Mouse (Mus musculus) heart, postnatal 36 days (tissue): ENCODE results near the gene Cdc25b. TPM values are rescaled to one million over a fixed set of nuclear protein-coding genes. Genes with fewer than 3 reads are reported as not detected.
A peak's percentile ranks its signal among the peaks of the same experiment; 100 is the strongest.

Experiments used
- DNase-seq, 2 experiments: peaks; one replicate each; pipeline ENCODE4 v3.0.0; 2021 to 2022
- intact Hi-C: fragments of 180-260 bp; cut with DNase I; formaldehyde crosslinking; loops from one replicate; pipeline ENCODE4 v1.15.1; 2025
- total RNA-seq, 2 experiments: library from RNA; stranded (reverse); gene quantifications; 2 replicates each; pipeline ENCODE4 v1.2.3; 2021

The Cdc25b gene
- total RNA-seq, 2 experiments from 2014 or later, result 6.1 to 7.0 TPM

DNA sequence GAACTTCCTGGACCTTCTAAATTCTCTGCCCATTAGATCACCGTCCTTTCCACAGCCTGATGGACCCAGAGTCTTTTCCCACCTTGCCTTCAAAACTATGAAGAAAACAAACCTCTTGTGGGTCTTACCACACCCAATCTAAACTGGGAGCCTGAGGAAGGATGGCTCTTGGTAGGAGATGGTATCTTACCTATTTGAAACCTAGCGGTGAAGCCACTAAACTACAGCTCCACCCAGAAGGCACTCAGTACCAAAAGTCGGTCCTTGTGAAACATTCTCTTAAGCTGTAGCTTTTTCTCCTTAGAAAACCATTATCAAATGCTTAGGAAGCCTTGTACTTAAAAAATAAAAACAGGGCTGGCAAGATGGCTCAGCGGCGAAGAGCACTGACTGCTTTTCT is 1.6 kb downstream of the Cdc25b start:
- intact Hi-C loops, result no loop called here
- DNase-seq, result no peak

- intact Hi-C loops, result no loop called here
- no peak for DNase-seq
These were observed 3.0 kb downstream of the Cdc25b start for GRCm38 (mm10) chr2:131189521-131190309.

GRCm38 (mm10) chr2:131190344-131191004 is 3.7 kb downstream of the Cdc25b start:
- intact Hi-C loops, result no loop called here
- no peak for DNase-seq

DNA sequence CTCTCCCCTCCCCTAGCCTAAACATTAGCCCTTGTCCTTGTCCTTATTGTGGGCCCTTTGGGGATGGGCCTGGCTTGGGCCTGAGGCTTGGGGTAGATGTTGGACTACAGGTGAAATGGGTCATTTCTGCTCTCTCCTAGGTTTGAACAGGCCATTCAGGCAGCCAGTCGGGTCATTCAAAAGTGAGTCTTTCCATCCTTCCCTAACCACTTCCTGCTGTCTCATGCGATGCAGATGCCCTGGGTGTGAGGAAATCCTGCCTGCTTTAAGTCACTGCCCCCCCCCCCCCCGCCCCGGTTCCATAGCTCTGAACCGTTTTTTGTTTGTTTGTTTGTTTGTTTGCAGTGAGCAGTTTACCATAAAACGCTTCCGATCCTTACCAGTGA is 4.2 kb downstream of the Cdc25b start:
- intact Hi-C loops, result no loop called here
- DNase-seq, result no peak

GRCm38 (mm10) chr2:131196606-131197316 is 10.0 kb downstream of the Cdc25b start:
- DNase-seq, result no peak
- intact Hi-C loops, result no loop called here

- intact Hi-C loops, result no loop called here
- no peak for DNase-seq
These were observed 14.0 kb downstream of the Cdc25b start for GRCm38 (mm10) chr2:131200710-131201109.

GRCm38 (mm10) chr2:131201262-131201661 is 14.5 kb downstream of the Cdc25b start:
- intact Hi-C loops, result no loop called here
- DNase-seq, result no peak

GRCm38 (mm10) chr2:131203816-131204409 is 17.2 kb downstream of the Cdc25b start:
- intact Hi-C loops, result no loop called here

GRCm38 (mm10) chr2:131204410-131204981 is 17.7 kb downstream of the Cdc25b start:
- intact Hi-C loops, result no loop called here

More at GRCm38 (mm10) chr2:131203816-131204409, 17.2 kb downstream of the Cdc25b start:
- peak in 1 of 2 experiments; percentile 27 for DNase-seq

DNA sequence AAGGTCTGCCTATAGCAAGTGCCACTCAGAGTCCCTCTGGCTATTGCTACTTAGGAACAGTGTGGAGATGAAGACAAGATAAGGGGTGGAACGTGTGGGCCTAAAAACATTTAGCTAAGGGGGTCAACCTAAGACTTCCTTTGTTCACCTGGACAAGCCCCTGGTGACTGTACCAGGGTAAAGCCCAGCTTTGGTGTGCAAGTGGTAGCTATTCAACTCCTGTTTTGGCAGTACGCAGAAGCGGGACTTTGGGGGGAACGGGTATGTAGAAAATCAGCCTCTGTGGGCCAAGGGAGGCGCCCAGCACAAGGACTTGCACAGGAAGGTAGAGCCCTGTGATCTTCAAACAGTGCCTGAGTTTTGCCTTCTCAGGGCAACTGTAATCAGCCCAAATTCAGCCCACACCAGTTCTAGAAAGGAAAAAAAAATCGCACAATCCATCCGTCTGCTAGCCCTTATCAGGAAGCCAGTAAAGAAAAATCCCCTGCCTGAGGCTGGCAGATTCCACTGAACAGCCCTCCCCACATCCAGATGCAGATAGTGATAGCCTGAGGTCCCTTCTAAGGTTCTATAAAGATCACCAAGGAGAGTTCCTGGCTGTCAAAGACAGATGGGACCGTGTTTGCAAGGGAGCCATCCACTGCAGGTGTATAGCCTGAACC is 18.9 kb downstream of the Cdc25b start:
- no peak for DNase-seq
- intact Hi-C loops, result no loop called here

More at GRCm38 (mm10) chr2:131204410-131204981, 17.7 kb downstream of the Cdc25b start:
- peak; percentile 96 to 97 for DNase-seq

DNA sequence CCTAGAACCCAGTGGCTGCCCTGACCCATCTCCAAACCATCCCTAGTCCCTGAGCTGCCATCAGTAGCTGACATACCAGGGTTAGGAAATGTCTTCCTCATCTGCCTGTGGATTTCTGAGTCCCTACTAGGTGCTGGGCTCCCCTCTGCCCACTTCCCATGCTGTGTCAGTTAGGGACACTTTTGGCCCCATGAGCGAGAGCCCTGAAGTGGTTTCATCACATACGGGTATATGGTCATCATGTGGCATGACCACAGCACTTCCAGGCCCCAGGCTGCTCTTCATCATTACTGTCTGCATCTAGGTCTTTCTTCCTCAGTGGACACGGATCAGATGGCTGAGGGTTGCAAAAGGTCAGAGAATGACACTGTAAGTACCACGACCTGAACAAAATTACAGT is 20.0 kb downstream of the Cdc25b start, which contains the start of gene Ap5s1:
Gene Ap5s1, plus strand, starts transcription at position 301 of the 400 bp plus-strand sequence.
- DNase-seq, result no peak
- intact Hi-C loops, result no loop called here

DNA sequence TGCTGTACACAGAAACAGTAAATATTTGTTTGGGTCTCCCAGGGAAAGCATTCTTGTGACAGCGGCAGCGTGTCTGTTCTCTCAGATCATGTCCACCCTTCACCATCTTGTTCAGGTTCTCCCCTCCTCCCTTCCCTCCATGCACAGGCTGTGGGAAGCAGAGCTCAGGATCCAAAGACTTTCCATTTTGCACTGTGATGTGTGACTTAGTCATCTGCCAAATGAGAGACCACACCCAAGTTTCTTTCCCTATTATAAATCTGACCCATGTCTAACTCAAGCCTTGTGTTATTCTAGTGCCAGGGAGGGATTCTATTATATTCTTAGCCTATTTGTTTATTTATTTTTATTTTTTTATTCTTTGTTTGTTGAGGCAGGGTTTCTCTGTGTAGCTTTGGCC is 21.6 kb downstream of the Cdc25b start:
- intact Hi-C loops, result loop anchor here (2.0 kb wide), 2 partner anchors 54 to 114 kb away; partner anchors contain the start of gene Pank2
- no peak for DNase-seq

DNA sequence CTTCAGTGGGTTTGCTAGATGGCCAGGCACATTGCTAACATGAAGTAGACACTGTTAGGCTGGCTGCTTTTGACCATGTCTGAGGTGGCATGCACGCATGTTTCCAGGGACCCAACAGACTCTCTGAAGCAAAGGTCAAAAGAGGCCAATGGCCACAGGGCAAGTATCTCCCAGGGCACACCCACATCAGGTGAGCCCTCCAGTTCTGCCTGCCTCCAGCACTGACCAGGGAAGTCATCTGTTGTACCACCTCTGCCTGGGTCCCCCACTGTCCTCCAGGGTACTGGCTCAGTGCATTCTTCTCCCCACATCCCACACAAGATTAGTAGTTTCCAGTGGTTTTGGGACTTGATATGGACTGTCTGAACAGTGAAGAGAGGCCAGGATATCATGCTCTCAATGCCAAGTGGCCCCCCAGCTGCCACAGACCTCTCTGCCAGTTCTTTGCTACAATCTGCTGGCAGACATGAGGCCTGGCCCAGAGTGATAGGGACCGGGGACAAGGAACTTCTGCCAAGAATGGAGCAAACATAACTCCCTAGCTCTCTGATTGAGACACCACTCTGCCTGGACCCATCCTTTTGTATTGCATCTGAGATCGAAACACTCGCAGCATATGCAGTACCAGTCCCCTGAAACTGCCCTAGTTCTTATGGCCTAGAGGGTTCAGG is 22.5 kb downstream of the Cdc25b start:
- DNase-seq, result peak in 1 of 2 experiments; percentile 22
- intact Hi-C loops, result loop anchor here (2.0 kb wide), 2 partner anchors 54 to 114 kb away; partner anchors contain the start of gene Pank2

GRCm38 (mm10) chr2:131209969-131210792 is 23.4 kb downstream of the Cdc25b start:
- peak; percentile 95 to 99 for DNase-seq
- intact Hi-C loops, result loop anchor here (1.0 to 2.0 kb wide), 4 partner anchors 30 to 115 kb away; partner anchors contain the start of genes Cenpb and Pank2

GRCm38 (mm10) chr2:131211026-131211615 is 24.4 kb downstream of the Cdc25b start:
- intact Hi-C loops, result loop anchor here (2.0 kb wide), 1 partner anchor 44 kb away; no protein-coding TSS in a partner anchor
- DNase-seq, result peak; percentile 44 to 49

- DNase-seq, result peak in 1 of 2 experiments; percentile 34
- intact Hi-C loops, result no loop called here
These were observed 27.0 kb downstream of the Cdc25b start for GRCm38 (mm10) chr2:131213773-131214172.
